Mouse (Mus musculus) left cerebral cortex, postnatal 25 days (tissue): ENCODE results near the gene Col23a1. TPM values are rescaled to one million over a fixed set of nuclear protein-coding genes. Genes with fewer than 3 reads are reported as not detected.

ENCODE experiments used
- DNase-seq, 2 experiments: peaks; one replicate each; pipeline ENCODE4 v3.0.0; 2022; ENCODE audit warnings: low spot score in 2 of 2, mixed read lengths in 1 of 2
- intact Hi-C: fragments of 180-260 bp; cut with DNase I; formaldehyde crosslinking; loops from one replicate; pipeline ENCODE4 v1.15.1; 2025
- total RNA-seq, 2 experiments: library from RNA; stranded (reverse); gene quantifications; 2 replicates each; pipeline ENCODE4 v1.2.3; 2021

The Col23a1 gene
- total RNA-seq, 2 experiments from 2014 or later: 8.8 to 10.9 TPM

GRCm38 (mm10) chr11:51513019-51513418 is 223.3 kb downstream of the Col23a1 start:
- no peak for DNase-seq
- intact Hi-C loops: no loop called here

GRCm38 (mm10) chr11:51515346-51515745 is 225.6 kb downstream of the Col23a1 start:
- no peak for DNase-seq
- intact Hi-C loops: no loop called here

- intact Hi-C loops: no loop called here
- DNase-seq: no peak
Observed at GRCm38 (mm10) chr11:51518100-51518499, 228.4 kb downstream of the Col23a1 start.

- intact Hi-C loops: no loop called here
- DNase-seq: peak in 1 of 2 experiments; percentile 43
Observed at GRCm38 (mm10) chr11:51518585-51518984, 228.9 kb downstream of the Col23a1 start.

- DNase-seq: no peak
- intact Hi-C loops: no loop called here
Observed at GRCm38 (mm10) chr11:51521440-51521839, 231.7 kb downstream of the Col23a1 start.

- no peak for DNase-seq
- intact Hi-C loops: no loop called here
Observed at GRCm38 (mm10) chr11:51523215-51523614, 233.5 kb downstream of the Col23a1 start.

GRCm38 (mm10) chr11:51523625-51524024 is 233.9 kb downstream of the Col23a1 start:
- DNase-seq: no peak

GRCm38 (mm10) chr11:51526631-51527161 is 237.0 kb downstream of the Col23a1 start:
- peak in 1 of 2 experiments; percentile 53 for DNase-seq
- intact Hi-C loops: no loop called here

More at GRCm38 (mm10) chr11:51523625-51524024, 233.9 kb downstream of the Col23a1 start:
- intact Hi-C loops: no loop called here

GRCm38 (mm10) chr11:51533128-51533533 is 243.4 kb downstream of the Col23a1 start:
- no peak for DNase-seq
- intact Hi-C loops: loop anchor here (5.0 kb wide), 1 partner anchor 86 kb away; no protein-coding TSS in a partner anchor

GRCm38 (mm10) chr11:51534314-51534713 is 244.6 kb downstream of the Col23a1 start:
- DNase-seq: peak; percentile 65 to 76
- intact Hi-C loops: loop anchor here (1.0 to 5.0 kb wide), 3 partner anchors 87 to 245 kb away; partner anchors contain the start of gene Col23a1

GRCm38 (mm10) chr11:51538388-51538787 is 248.7 kb downstream of the Col23a1 start:
- intact Hi-C loops: loop anchor here (2.0 to 5.0 kb wide), 2 partner anchors 44 to 596 kb away; partner anchors contain the start of gene 4933414I15Rik
- DNase-seq: no peak

GRCm38 (mm10) chr11:51538919-51539758 is 249.4 kb downstream of the Col23a1 start:
- DNase-seq: no peak
- intact Hi-C loops: loop anchor here (2.0 to 5.0 kb wide), 2 partner anchors 44 to 597 kb away; partner anchors contain the start of gene 4933414I15Rik

- peak; percentile 91 to 96 for DNase-seq
- intact Hi-C loops: loop anchor here (2.0 to 5.0 kb wide), 2 partner anchors 43 to 598 kb away; partner anchors contain the start of gene 4933414I15Rik
Observed at GRCm38 (mm10) chr11:51539759-51540282, 250.1 kb downstream of the Col23a1 start.

GRCm38 (mm10) chr11:51542424-51542823 is 252.7 kb downstream of the Col23a1 start:
- DNase-seq: no peak
- intact Hi-C loops: no loop called here

- intact Hi-C loops: no loop called here
- no peak for DNase-seq
Observed at GRCm38 (mm10) chr11:51543487-51544050, 253.8 kb downstream of the Col23a1 start.

- DNase-seq: no peak
- intact Hi-C loops: no loop called here
Observed at GRCm38 (mm10) chr11:51544413-51544812, 254.7 kb downstream of the Col23a1 start.

GRCm38 (mm10) chr11:51545811-51546210 is 256.1 kb downstream of the Col23a1 start:
- no peak for DNase-seq
- intact Hi-C loops: no loop called here

- intact Hi-C loops: no loop called here
- peak in 1 of 2 experiments; percentile 11 for DNase-seq
Observed at GRCm38 (mm10) chr11:51551253-51551652, 261.5 kb downstream of the Col23a1 start.

GRCm38 (mm10) chr11:51552091-51552490 is 262.4 kb downstream of the Col23a1 start:
- no peak for DNase-seq
- intact Hi-C loops: no loop called here

- DNase-seq: no peak
- intact Hi-C loops: no loop called here
Observed at GRCm38 (mm10) chr11:51554590-51554989, 264.9 kb downstream of the Col23a1 start.
